Mouse (Mus musculus): Measurements from ENCODE around the gene Gm7534. TPM values are rescaled to one million over a fixed set of nuclear protein-coding genes. Genes with fewer than 3 reads are reported as not detected.
A peak's percentile ranks its signal among the peaks of the same experiment; 100 is the strongest.

Gm7534 gene
- polyA plus RNA-seq (2016; fragmentation: Nextera tagmentation; extraction: Ambion mirVana): not detected in 2 replicates

DNA sequence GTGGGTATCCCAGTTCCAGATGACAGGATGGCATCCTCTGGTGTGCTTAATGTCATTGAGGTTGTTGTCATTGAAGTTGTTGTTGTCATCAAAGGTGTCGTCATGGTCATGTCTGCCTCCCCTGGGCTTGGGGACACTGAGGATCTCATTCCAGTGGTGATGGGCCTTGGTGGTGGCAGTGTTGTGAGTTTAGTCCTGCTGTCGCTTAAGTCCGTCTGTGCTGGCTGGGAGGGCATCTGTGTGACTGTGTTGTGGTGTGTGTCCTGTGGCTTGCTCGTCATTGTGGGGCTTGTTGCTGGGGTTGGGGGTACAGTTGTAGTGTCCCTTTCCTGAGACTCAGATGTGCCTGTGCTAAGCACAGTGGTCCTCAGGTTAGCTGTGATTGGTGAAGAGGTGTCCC lies at the start of gene Gm7534:
Gene Gm7534 (minus strand): TSS at position 101 of the 400 bp plus-strand sequence.
- no peak for ATAC-seq (ENCODE audit: low FRiP score, low read depth)
- H3K4me3 ChIP-seq: no peak within 1 kb of the TSS
- H3K4me1 ChIP-seq: no peaks in the 10 kb centered on the region
- no peak within 1 kb of the TSS for H3K4me2 ChIP-seq (replicated peaks)
- no peaks in the 10 kb centered on the region for H3K36me3 ChIP-seq
- no peaks in the 10 kb centered on the region for H3K27me3 ChIP-seq (replicated peaks)
- H3K27ac ChIP-seq: no peak within 1 kb of the TSS
- no peaks in the 10 kb centered on the region for H3K9me3 ChIP-seq
- WGBS: 96% methylated on average over 4 of the region's 4 CpGs
- H3K9ac ChIP-seq: no peak within 1 kb of the TSS

DNA sequence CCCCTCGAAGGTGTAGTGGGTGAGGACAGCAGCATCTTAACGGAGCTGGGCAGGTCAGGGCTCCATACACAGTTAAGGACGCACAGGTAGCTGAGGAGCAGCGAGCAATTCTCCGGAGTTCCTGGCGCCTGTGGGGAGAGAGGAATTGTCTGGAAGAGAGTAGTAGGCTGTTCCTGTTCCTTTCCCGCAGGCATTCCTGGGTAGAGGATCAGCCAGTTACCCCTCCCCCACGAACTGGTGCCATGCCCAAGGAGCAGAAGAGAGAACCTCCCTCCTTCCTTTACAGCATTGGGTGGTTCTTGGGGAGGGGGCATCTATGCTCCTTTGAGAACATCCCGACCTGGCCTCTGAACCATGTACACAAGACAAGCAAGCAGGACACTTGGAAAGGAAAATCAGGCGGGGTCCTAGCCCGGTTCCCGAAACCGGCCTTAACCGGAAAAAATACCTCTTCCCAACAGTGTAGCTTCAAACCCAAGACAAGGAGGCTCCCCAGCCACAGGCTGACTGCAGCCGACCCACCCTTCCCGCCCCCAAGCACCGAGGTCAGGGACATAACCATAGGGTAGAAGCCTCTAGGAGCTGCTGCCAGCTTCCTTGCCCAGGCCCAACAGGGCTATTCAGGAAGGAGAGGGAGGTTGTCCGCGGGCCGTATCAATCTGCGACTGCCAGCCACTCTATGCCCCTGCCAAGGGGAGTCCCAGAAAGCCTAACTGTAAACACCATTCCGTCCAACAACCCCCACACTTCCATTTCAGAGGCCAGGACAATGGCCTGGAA lies 49.5 kb upstream of the Gm7534 start:
- Histone ChIP-seq H3K27me3 (replicated peaks) (peaks cover 71% of the 10 kb centered on the region), H3K4me3 (peak overlapping the region; percentile 44), H3K4me1 (peaks cover 73% of the 10 kb centered on the region), H3K4me2 (replicated peaks) (peak overlapping the region; percentile 84), H3K36me3 (no peaks in the 10 kb centered on the region), H3K27ac (no peak overlapping the region), H3K9me3 (no peaks in the 10 kb centered on the region), H3K9ac (peak overlapping the region; percentile 57)
- 4% methylated on average over 22 of the region's 22 CpGs for WGBS
- ATAC-seq (ENCODE audit: low FRiP score, low read depth): no peak

DNA sequence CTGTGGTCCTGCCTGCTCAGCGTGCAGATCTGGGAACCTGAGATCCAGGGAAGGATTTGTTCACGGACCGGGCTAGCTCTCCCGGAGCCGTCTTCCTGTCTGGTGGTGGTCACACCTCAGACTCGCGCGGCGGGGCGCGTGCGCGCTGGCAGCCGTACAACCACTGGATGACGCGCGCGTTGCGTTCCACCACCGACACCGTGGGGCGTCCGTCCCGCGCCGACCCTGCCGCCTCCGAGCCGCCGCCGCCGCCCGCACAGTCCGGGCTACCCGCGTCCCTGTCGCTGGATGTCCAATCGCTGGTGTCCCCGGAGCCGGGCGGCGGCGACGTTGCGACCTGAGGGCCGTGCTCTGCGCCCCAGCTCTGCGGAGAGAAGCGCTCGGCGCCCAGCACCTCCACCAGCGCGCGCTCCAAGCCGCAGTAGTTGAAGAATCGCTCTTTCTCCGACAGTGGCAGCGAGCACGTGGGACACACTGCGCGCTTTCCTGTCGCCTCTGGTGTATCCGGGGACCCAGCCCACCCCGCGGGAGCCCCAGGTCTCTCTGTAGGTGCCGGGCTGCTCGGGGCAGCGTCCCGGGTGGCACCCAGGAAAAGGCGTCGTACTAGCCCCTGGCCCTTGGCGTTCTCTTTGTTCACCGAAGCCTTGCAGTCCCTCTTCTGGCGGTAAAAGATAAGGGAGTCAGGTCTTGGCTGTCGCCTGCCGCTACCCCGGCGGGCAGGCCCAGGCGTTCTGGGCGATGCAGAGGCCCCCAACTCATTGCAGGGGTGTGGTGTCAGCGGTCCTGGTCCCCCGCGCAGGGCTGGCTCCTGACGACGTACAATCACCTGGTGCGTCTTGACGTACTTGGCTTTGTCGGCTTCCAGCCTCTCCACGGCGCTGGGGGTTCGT lies 48.7 kb upstream of the Gm7534 start:
- Histone ChIP-seq H3K9ac (peak overlapping the region; percentile 57), H3K27me3 (replicated peaks) (peaks cover 79% of the 10 kb centered on the region), H3K9me3 (no peaks in the 10 kb centered on the region), H3K4me2 (replicated peaks) (peak overlapping the region; percentile 84), H3K27ac (peak overlapping the region; percentile 21), H3K4me1 (peaks cover 64% of the 10 kb centered on the region), H3K4me3 (peak overlapping the region; percentile 44), H3K36me3 (no peaks in the 10 kb centered on the region)
- under 1% methylated on average over 91 of the region's 91 CpGs for WGBS
- peak; percentile 38; the same call in 1 of the 2 replicates for ATAC-seq (ENCODE audit: low FRiP score, low read depth)

DNA sequence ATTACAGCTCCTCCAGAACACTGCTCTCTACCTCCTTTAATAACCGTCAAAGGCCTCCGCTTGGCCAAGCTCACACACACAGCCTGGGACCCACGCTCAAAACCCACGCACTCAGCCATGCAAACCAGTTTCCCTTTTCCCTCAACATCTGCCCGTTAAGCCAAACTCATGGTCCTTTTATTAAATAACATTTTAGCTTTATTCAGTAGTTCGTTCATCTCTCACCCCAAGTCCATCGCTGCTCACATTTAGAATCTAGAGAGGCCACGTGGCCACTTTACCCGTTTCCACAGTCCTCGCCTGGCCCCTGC lies 48.1 kb upstream of the Gm7534 start:
- no peaks in the 10 kb centered on the region for H3K36me3 ChIP-seq
- peaks cover 82% of the 10 kb centered on the region for H3K27me3 ChIP-seq (replicated peaks)
- H3K4me3 ChIP-seq: peak overlapping the region; percentile 44
- H3K9ac ChIP-seq: peak overlapping the region; percentile 57; the same call in 1 of the 2 replicates
- peaks cover 63% of the 10 kb centered on the region for H3K4me1 ChIP-seq
- WGBS: 8% methylated on average over 10 of the region's 10 CpGs
- no peaks in the 10 kb centered on the region for H3K9me3 ChIP-seq
- no peak for ATAC-seq (ENCODE audit: low FRiP score, low read depth)
- H3K4me2 ChIP-seq (replicated peaks): peak overlapping the region; percentile 84
- H3K27ac ChIP-seq: no peak overlapping the region

DNA sequence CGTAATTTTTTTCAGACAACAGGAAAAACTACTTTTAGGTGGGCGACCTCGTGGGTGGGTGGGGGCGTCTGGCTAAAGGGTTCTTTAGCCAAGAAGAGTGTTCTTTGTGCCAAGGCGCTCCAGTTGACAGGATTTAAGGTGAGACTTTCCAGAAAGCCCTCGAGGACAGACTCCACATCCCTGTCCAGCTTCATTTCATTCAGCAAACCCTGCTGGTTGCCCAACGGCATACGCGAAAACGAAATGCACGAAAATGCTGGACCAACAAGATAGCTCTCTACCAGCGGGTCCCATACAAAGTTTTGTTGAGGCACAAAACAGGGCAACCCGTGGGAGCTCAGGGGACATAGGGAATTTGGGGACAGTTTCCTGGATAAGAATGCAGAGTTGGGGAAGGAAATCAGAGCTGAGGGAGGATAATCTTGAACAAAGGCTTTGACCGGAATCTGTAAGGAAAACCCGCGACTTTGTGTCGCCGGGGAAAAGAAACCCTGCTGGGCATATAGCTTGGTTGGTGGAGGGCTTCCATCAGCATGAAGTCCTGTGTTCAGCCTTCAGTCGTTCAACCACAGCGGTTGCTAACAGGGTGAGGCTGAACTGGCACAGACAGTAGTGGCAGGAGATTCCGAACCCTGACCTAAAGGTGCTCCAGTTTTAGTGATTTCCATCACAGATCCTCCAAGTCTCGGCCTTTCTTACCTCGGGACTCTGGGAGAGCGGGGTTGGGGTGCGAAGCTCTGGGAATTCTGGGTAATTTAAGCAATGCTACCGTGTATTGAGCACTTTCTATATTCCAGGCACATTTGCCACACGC lies 47.5 kb upstream of the Gm7534 start:
- 6% methylated on average over 27 of the region's 27 CpGs for WGBS

DNA sequence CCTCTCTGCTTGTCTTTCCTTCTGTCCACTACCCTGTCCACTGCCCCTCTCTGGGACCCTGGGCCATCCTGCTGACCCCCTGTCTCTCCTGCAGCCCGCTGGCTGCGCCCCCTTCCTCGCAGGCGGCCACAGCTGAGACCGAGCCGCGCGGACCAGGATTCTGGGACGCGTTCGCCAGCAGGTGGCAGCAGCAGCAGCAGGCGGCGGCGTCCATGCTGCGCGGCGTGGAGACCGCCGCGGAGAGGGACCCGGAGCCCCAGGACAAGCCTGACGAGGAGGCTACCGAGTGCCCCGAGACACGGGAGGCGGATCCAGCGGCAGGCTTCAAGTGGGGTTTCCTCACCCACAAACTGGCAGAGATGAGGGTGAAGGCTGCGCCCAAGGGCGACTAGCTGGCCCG lies 46.8 kb upstream of the Gm7534 start:
- Histone ChIP-seq H3K4me1 (peaks cover 65% of the 10 kb centered on the region), H3K36me3 (no peaks in the 10 kb centered on the region), H3K4me3 (peak overlapping the region; percentile 36), H3K27me3 (replicated peaks) (peaks cover 75% of the 10 kb centered on the region), H3K4me2 (replicated peaks) (peak overlapping the region; percentile 84), H3K9ac (peak overlapping the region; percentile 44; the same call in 1 of the 2 replicates), H3K27ac (no peak overlapping the region), H3K9me3 (no peaks in the 10 kb centered on the region)
- peak; percentile 38; the same call in 1 of the 2 replicates for ATAC-seq (ENCODE audit: low FRiP score, low read depth)
- under 1% methylated on average over 30 of the region's 30 CpGs for WGBS

More for the DNA sequence above, 47.5 kb upstream of the Gm7534 start:
- peaks cover 66% of the 10 kb centered on the region for H3K4me1 ChIP-seq
- no peaks in the 10 kb centered on the region for H3K36me3 ChIP-seq
- peak overlapping the region; percentile 84 for H3K4me2 ChIP-seq (replicated peaks)
- peak overlapping the region; percentile 44 for H3K4me3 ChIP-seq
- H3K27me3 ChIP-seq (replicated peaks): peaks cover 78% of the 10 kb centered on the region
- no peak for ATAC-seq (ENCODE audit: low FRiP score, low read depth)
- H3K27ac ChIP-seq: no peak overlapping the region
- H3K9ac ChIP-seq: peak overlapping the region; percentile 57; the same call in 1 of the 2 replicates
- H3K9me3 ChIP-seq: no peaks in the 10 kb centered on the region

DNA sequence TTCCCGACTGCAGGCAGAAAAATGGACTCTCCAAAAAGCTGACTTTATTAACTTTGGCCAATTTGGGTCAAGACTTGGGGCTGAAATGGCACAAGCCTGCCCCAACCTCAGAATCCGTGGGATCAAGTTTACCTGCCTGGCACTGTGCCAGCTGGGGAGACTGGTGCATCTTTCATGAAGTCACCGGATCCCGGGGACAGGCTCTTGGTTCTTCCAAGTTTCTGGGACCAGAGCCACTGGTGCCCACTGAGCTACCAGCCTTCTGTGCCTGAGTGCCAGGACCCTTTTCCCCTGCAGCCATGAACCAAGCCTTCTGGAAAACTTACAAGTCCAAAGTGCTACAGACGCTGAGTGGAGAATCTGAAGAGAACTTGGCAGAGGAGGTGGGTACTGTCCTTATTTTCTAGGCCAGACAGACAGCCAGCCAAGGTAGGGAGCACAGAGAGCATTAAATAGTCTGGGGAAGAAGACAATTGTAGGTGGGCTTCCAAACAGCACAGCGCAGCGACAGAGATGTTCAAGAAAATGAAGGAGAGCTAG lies 44.0 kb upstream of the Gm7534 start, which contains the start of gene Gm30191:
Gene Gm30191 (plus strand): TSS at position 217 of the 540 bp plus-strand sequence.
- Histone ChIP-seq H3K9ac (0 out of 2 replicates have a peak within 1 kb of the TSS, but pooled peaks have one; percentile 84), H3K9me3 (no peaks in the 10 kb centered on the region), H3K27ac (no peak within 1 kb of the TSS), H3K4me2 (replicated peaks) (peak within 1 kb of the TSS; percentile 98), H3K4me3 (peak within 1 kb of the TSS; percentile 81), H3K36me3 (no peaks in the 10 kb centered on the region), H3K4me1 (peaks cover 47% of the 10 kb centered on the region), H3K27me3 (replicated peaks) (peaks cover 48% of the 10 kb centered on the region)
- ATAC-seq (ENCODE audit: low FRiP score, low read depth): no peak
- WGBS: 74% methylated on average over 7 of the region's 7 CpGs

DNA sequence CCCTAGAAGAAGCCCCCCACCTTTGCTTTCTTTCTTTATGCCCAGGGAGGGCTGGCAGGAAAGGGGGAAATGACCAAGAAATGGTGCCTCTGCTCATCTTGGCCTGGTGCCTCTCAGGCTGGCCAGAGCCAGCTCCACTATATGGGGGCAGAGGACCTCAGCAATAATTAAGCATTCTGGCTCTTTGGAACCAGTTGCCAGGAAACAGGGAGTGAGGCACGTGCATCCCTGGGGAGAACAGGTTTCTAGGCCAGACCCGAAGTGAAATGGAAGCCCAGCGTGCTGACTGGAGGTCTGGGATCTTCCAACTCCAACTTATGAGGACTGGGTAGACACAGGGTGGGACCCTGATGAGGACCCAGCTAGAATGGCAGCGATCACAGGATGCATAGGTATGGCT lies 43.5 kb upstream of the Gm7534 start:
- no peaks in the 10 kb centered on the region for H3K36me3 ChIP-seq
- H3K4me3 ChIP-seq: no peak overlapping the region
- WGBS: 29% methylated on average over 4 of the region's 4 CpGs
- H3K9ac ChIP-seq: no peak overlapping the region
- peaks cover 42% of the 10 kb centered on the region for H3K4me1 ChIP-seq
- peaks cover 42% of the 10 kb centered on the region for H3K27me3 ChIP-seq (replicated peaks)
- no peak for ATAC-seq (ENCODE audit: low FRiP score, low read depth)
- H3K9me3 ChIP-seq: no peaks in the 10 kb centered on the region
- peak overlapping the region; percentile 98 for H3K4me2 ChIP-seq (replicated peaks)
- H3K27ac ChIP-seq: no peak overlapping the region

DNA sequence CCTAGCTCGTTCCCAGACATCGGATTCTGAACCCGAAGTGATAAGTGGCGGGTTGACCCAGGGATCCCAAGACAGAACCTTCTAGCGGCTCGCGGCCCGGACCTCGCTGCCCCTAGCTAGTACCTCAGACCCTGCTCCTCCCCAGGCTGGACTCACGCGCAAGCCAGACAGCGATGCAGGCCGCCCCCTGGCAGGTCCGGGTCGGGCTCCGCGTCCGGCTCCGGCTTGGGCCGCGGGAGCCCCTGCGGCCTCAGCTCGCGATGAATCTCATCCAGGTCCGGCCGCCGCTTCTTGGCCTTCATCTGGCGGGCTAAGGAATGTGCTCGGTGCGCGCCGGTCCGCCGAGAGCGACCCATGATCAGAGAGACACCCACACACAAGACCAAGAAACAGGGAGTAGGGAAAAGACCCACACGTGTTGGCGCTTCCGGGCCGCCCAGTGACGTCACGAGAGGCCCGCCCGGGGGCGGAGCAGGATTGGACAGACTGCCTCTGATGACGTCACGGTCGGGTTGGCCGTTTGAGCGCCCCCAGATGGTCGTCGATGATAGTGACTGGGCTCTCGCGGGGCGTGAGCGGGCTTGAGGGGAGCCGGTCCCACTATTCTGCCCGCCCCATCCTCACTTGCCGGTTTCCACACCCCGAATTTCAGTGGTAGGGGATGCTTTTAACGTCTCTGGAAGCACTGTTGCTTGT lies 42.5 kb upstream of the Gm7534 start, which contains the start of gene Zfp593:
Gene Zfp593 (minus strand): TSS at position 445 of the 696 bp plus-strand sequence.
- H3K9me3 ChIP-seq: no peaks in the 10 kb centered on the region
- H3K4me3 ChIP-seq: peak within 1 kb of the TSS; percentile 81
- peak within 1 kb of the TSS; percentile 84 for H3K9ac ChIP-seq
- peak; percentile 71 for ATAC-seq (ENCODE audit: low FRiP score, low read depth)
- H3K4me1 ChIP-seq: peaks cover 32% of the 10 kb centered on the region
- H3K27ac ChIP-seq: 0 out of 2 replicates have a peak within 1 kb of the TSS, but pooled peaks have one; percentile 26
- WGBS: under 1% methylated on average over 60 of the region's 60 CpGs
- H3K36me3 ChIP-seq: no peaks in the 10 kb centered on the region
- H3K27me3 ChIP-seq (replicated peaks): peaks cover 33% of the 10 kb centered on the region
- peak within 1 kb of the TSS; percentile 98 for H3K4me2 ChIP-seq (replicated peaks)

DNA sequence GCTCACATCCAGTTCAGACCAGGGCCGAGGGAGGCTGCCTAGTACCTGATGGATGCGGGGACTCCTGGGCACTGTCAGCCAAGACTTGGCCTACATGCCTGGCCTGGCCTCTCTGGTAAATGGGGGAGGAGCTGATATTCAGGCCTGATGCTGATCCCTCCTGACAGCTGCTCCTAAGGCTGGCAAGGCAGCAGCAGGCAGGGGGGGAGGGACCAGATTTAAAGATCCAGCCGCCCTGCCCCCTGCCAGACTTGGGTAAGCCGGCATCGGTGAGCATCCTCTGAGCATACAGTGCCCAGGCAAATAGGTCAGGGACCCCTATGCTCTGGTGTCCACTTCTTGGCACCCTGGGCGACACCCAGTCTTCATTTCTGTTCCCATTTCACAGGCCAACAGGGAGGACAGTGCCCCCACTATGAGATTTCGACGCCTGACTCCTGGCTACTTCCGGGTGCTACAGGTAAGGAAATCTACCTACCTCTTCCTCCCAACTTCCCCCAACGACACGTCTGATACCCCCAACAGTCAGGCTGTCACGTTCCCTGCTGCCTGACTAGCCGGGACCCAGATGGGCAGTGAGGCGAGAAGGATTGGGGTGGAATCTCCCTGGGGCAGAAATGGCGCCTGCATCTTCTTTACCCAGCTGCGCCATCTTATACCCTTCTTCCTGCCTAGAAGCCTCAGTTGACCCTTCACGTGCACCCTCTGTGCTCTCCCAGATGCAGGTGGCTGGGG lies 40.9 kb upstream of the Gm7534 start, which contains the start of gene E130218I03Rik:
Gene E130218I03Rik (plus strand): TSS at position 147 of the 735 bp plus-strand sequence.
- peaks cover 24% of the 10 kb centered on the region for H3K4me1 ChIP-seq
- no peaks in the 10 kb centered on the region for H3K36me3 ChIP-seq
- H3K27me3 ChIP-seq (replicated peaks): peaks cover 21% of the 10 kb centered on the region

More for the DNA sequence above, 40.9 kb upstream of the Gm7534 start, which contains the start of gene E130218I03Rik:
- H3K4me2 ChIP-seq (replicated peaks): peak within 1 kb of the TSS; percentile 98
- no peaks in the 10 kb centered on the region for H3K9me3 ChIP-seq
- 93% methylated on average over 17 of the region's 17 CpGs for WGBS
- ATAC-seq (ENCODE audit: low FRiP score, low read depth): no peak
- no peak within 1 kb of the TSS for H3K27ac ChIP-seq
- H3K9ac ChIP-seq: peak within 1 kb of the TSS; percentile 84; the same call in 1 of the 2 replicates
- no peak within 1 kb of the TSS; the same call in 1 of the 2 replicates for H3K4me3 ChIP-seq

Measured in neural tube, embryonic 12.5 days (tissue).